Mouse (Mus musculus): ENCODE measurements around the gene Tbxas1. TPM values are rescaled to one million over a fixed set of nuclear protein-coding genes. Genes with fewer than 3 reads are reported as not detected.

Gene Tbxas1
- total RNA-seq, 2 experiments from 2014 or later, result 0.92 to 1.9 TPM

- no peak for DNase-seq
Measured at GRCm38 (mm10) chr6:38893615-38894014, 18.4 kb downstream of the Tbxas1 start.

- DNase-seq, result no peak
Measured at GRCm38 (mm10) chr6:38900073-38900472, 24.9 kb downstream of the Tbxas1 start.

- DNase-seq, result no peak
Measured at GRCm38 (mm10) chr6:38900479-38901126, 25.4 kb downstream of the Tbxas1 start.

- DNase-seq, result no peak
Measured at GRCm38 (mm10) chr6:38901152-38901551, 25.9 kb downstream of the Tbxas1 start.

GRCm38 (mm10) chr6:38901636-38902035 lies 26.4 kb downstream of the Tbxas1 start:
- no peak for DNase-seq

GRCm38 (mm10) chr6:38902820-38903439 lies 27.7 kb downstream of the Tbxas1 start:
- no peak for DNase-seq

- no peak for DNase-seq
Measured at GRCm38 (mm10) chr6:38906005-38906404, 30.8 kb downstream of the Tbxas1 start.

- DNase-seq, result no peak
Measured at GRCm38 (mm10) chr6:38908401-38908800, 33.2 kb downstream of the Tbxas1 start.

- DNase-seq, result peak; percentile 59
Measured at GRCm38 (mm10) chr6:38910828-38911559, 35.8 kb downstream of the Tbxas1 start.

- no peak for DNase-seq
Measured at GRCm38 (mm10) chr6:38912121-38912660, 37.0 kb downstream of the Tbxas1 start.

- DNase-seq, result no peak
Measured at GRCm38 (mm10) chr6:38912845-38913244, 37.6 kb downstream of the Tbxas1 start.

GRCm38 (mm10) chr6:38913386-38914042 lies 38.3 kb downstream of the Tbxas1 start:
- no peak for DNase-seq

GRCm38 (mm10) chr6:38914181-38914580 lies 39.0 kb downstream of the Tbxas1 start:
- DNase-seq, result no peak

- no peak for DNase-seq
Measured at GRCm38 (mm10) chr6:38915776-38916175, 40.6 kb downstream of the Tbxas1 start.

GRCm38 (mm10) chr6:38916571-38916970 lies 41.4 kb downstream of the Tbxas1 start:
- DNase-seq, result no peak

- DNase-seq, result no peak
Measured at GRCm38 (mm10) chr6:38917415-38917814, 42.2 kb downstream of the Tbxas1 start.

GRCm38 (mm10) chr6:38918728-38919127 lies 43.5 kb downstream of the Tbxas1 start:
- DNase-seq, result no peak

- no peak for DNase-seq
Measured at GRCm38 (mm10) chr6:38919135-38919740, 44.0 kb downstream of the Tbxas1 start.

GRCm38 (mm10) chr6:38920141-38920540 lies 44.9 kb downstream of the Tbxas1 start:
- DNase-seq, result no peak

GRCm38 (mm10) chr6:38921095-38921809 lies 46.0 kb downstream of the Tbxas1 start:
- no peak for DNase-seq

GRCm38 (mm10) chr6:38921810-38922116 lies 46.6 kb downstream of the Tbxas1 start:
- DNase-seq, result no peak

- DNase-seq, result no peak
Measured at GRCm38 (mm10) chr6:38922517-38922916, 47.3 kb downstream of the Tbxas1 start.

Measured in gastrocnemius, postnatal 10 days (tissue).